ENCODE assay signal across 39 mouse cellular contexts in the genomic region with DNA sequence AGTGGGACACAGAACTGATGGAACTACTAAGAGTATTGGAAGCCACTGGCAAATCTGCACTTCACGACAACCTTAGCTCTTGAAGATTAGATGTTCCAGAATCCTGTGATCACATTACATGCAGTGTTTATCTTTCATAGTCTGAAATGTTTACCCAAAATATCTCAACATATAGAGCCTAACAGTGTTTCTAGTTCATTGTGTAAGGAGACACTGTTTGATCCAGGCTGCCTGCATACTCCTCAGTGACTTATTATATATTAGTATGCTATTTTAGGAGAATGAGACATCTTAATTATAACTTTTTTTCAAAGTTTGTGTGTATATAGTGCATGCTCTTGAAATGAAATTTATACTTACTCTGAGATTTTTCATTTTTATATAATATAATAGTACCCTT. TPM values are rescaled to one million over a fixed set of nuclear protein-coding genes. Genes with fewer than 3 reads are reported as not detected.
"Had no signal": no experiment of that assay in that cellular context is flagged by ENCODE, and none has a peak within 500 bp of the region (broad histone marks: within the 10 kb centered on the region; RNA-seq: fewer than 3 reads in every experiment).

No protein-coding gene starts in this region.

- DNase-seq: gastrocnemius, postnatal 14 days; gastrocnemius, postnatal 36 days; heart, adult 2 months; heart, postnatal 10 days; kidney, adult 11 months; kidney, adult 2 months; kidney, adult 9 months; kidney, postnatal 14 days; kidney, postnatal 36 days; layer of hippocampus, adult 9-11 months; layer of hippocampus, postnatal 36 days; left cerebral cortex, postnatal 4 days had no signal

- ATAC-seq: hindbrain, postnatal 0 days; intestine, embryonic 16.5 days had no signal

- H3K27me3 ChIP-seq: heart, embryonic 12.5 days; hindbrain, embryonic 13.5 days; hindbrain, embryonic 15.5 days; kidney, embryonic 15.5 days; limb, embryonic 13.5 days; limb, embryonic 15.5 days had no signal

- H3K4me2 ChIP-seq: heart, embryonic 12.5 days; hindbrain, embryonic 13.5 days; hindbrain, embryonic 15.5 days; kidney, embryonic 15.5 days; limb, embryonic 13.5 days; limb, embryonic 15.5 days had no signal

- H3K9ac ChIP-seq: heart, embryonic 12.5 days; hindbrain, embryonic 13.5 days; hindbrain, embryonic 15.5 days; kidney, embryonic 15.5 days; limb, embryonic 13.5 days; limb, embryonic 15.5 days had no signal

- H3K36me3 ChIP-seq: heart, embryonic 12.5 days; hindbrain, embryonic 13.5 days; hindbrain, embryonic 15.5 days; kidney, embryonic 15.5 days; limb, embryonic 13.5 days; limb, embryonic 15.5 days had no signal

- H3K4me3 ChIP-seq: heart, adult 2 months; heart, embryonic 12.5 days; hindbrain, embryonic 13.5 days; hindbrain, embryonic 15.5 days; kidney, embryonic 15.5 days; limb, embryonic 13.5 days; limb, embryonic 15.5 days had no signal

- H3K27ac ChIP-seq: heart, adult 2 months; hindbrain, embryonic 13.5 days; hindbrain, embryonic 15.5 days; hindbrain, postnatal 0 days; kidney, embryonic 15.5 days; kidney, postnatal 0 days; limb, embryonic 13.5 days; limb, embryonic 15.5 days had no signal

- H3K9me3 ChIP-seq: heart, embryonic 12.5 days; hindbrain, embryonic 13.5 days; hindbrain, embryonic 15.5 days; kidney, embryonic 15.5 days; limb, embryonic 13.5 days; limb, embryonic 15.5 days had no signal

RNA-seq across cellular contexts. Expression of a gene that starts 39.4 kb away (rescaled TPM):
- total RNA-seq: gastrocnemius, adult 18-20 months; gastrocnemius, adult 8-10 months; gastrocnemius, postnatal 14 days; gastrocnemius, postnatal 36 days; heart, adult 2 months; heart, postnatal 10 days; heart, postnatal 25 days; hematopoietic stem cell, adult 5-6 weeks; hindbrain, postnatal 0 days; layer of hippocampus, adult 8-10 months; layer of hippocampus, postnatal 14 days; layer of hippocampus, postnatal 36 days; left cerebral cortex, adult 18-20 months; left cerebral cortex, adult 8-10 months; left cerebral cortex, postnatal 10 days; left cerebral cortex, postnatal 25 days; left cerebral cortex, postnatal 4 days; liver, adult 2 months had no signal
- polyA plus RNA-seq: gonadal fat pad, adult 2 months; heart, adult 2 months; heart, embryonic 12.5 days; heart, embryonic 14.5 days; heart, embryonic 16.5 days; hindbrain, embryonic 11.5 days; hindbrain, embryonic 13.5 days; hindbrain, embryonic 15.5 days; hindbrain, postnatal 0 days; intestine, embryonic 14.5 days; intestine, embryonic 16.5 days; kidney, adult 2 months; kidney, embryonic 15.5 days; kidney, postnatal 0 days; large intestine, adult 2 months; limb, embryonic 11.5 days; limb, embryonic 13.5 days; limb, embryonic 15.5 days; liver, adult 2 months had no signal
